Comparison of ENCODE assay signal across 8 mouse cellular contexts in the genomic region with DNA sequence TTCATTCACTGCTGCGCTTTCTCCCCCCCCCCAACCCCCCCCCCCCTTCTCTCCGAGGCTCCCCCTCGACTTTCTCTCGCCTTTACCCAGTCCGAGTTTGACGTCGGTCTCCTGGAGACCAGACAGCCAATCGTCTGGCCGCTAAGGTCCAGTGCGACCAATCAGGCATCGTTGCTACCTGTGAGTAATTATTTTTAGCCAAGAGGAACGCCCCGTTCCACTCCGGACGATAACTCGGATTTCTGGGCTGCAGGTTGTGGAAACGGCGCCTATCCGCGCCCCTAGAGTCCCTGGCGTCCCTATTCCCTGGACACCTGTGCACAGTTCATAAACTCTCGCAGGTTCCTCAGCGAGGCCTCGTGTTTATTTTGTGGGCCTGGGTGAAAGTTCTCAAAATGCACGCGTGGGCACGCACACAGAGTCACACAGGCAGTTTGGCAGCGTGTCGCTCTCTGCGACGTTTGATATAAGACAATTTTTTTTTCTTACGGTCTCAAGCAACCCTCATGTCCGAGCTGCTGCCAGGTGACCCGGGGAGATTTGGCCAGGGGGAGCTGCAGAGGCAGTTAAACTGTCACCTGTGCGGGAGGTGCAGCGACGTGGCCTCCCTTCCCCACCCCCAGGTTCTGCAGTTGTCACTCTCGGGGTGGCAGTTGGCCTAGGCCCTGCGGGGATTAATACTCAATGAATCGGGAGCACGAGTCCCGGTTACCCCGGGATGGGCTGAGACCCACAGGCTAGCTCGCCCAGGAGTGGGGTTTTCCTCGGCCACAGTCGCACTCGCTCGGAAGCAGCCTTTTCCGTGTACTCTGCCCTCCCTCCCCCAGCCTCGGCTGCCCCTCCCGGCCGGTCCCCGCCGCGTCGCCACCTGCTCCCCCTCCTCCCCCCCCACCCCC. TPM values are rescaled to one million over a fixed set of nuclear protein-coding genes. Genes with fewer than 3 reads are reported as not detected.
A peak's percentile ranks its signal among the peaks of the same experiment; 100 is the strongest.
DNase-seq lines count a peak whose midpoint lies in the region; ATAC-seq and TF ChIP-seq lines count a peak whose summit lies in the region.

No protein-coding gene starts in this region.

- H3K4me2 ChIP-seq in forebrain, embryonic 14.5 days (ENCODE audit: low read length), result peak overlapping the region; percentile 74

- H3K36me3 ChIP-seq in ES-Bruce4 (ENCODE audit: control insufficient read depth, insufficient read depth, low read length, poor library complexity, severe bottlenecking), result peaks cover 14% of the 10 kb centered on the region
- H3K36me3 ChIP-seq in forebrain, embryonic 14.5 days (ENCODE audit: control insufficient read depth, insufficient read depth, low read length), result peaks cover 12% of the 10 kb centered on the region

- H3K9ac ChIP-seq in ES-Bruce4 (ENCODE audit: low read depth, poor library complexity, severe bottlenecking), result peak overlapping the region; percentile 70
- peak overlapping the region; percentile 72 for H3K9ac ChIP-seq in forebrain, embryonic 14.5 days (ENCODE audit: low read length)

- H3K27me3 ChIP-seq in ES-Bruce4 (ENCODE audit: control insufficient read depth, insufficient read depth, low read length, poor library complexity, severe bottlenecking), result no peaks in the 10 kb centered on the region
- no peaks in the 10 kb centered on the region for H3K27me3 ChIP-seq in forebrain, embryonic 14.5 days (replicated peaks; ENCODE audit: control insufficient read depth, insufficient read depth, low read length)

- 0 out of 2 replicates have a peak, but pooled peaks have one; percentile 13 for TF ChIP-seq EP300 in ES-Bruce4 (IDR thresholded peaks at IDR 0.05; ENCODE audit: insufficient read depth, low read depth, low read length)

- ATAC-seq in cerebellum, adult (ENCODE audit: insufficient number of reproducible peaks, low FRiP score, low TSS enrichment), result peak; percentile 85
- peak; percentile 78 for ATAC-seq in forebrain, embryonic 14.5 days
- peak; percentile 70 for ATAC-seq in neutrophil, adult 5-6 weeks (ENCODE audit: extremely low read depth, insufficient number of reproducible peaks, low FRiP score, poor library complexity, severe bottlenecking)

- intact Hi-C loops in heart, postnatal 25 days (cut with DNase I), result loop anchor here (1.0 to 5.0 kb wide), 3 partner anchors 50 to 117 kb away; a partner anchor contains a TSS

- H3K4me3 ChIP-seq in ES-Bruce4 (ENCODE audit: low read depth, low read length), result peak overlapping the region; percentile 98
- H3K4me3 ChIP-seq in forebrain, embryonic 14.5 days (ENCODE audit: low read depth, low read length), result peak overlapping the region; percentile 50
- H3K4me3 ChIP-seq in lung, adult 2 months (replicated peaks; ENCODE audit: extremely low read depth, low read depth, low read length), result peak overlapping the region; percentile 76

- peak; percentile 98 for DNase-seq in forebrain, embryonic 14.5 days (ENCODE audit: low spot score)
- peak; percentile 88 for DNase-seq in heart, postnatal 25 days (ENCODE audit: low spot score)
- DNase-seq in layer of hippocampus, adult 18-20 months (ENCODE audit: low spot score in 2 of 2), result peak; percentile 84 to 95
- peak; percentile 88 for DNase-seq in lung, adult 2 months
- peak; percentile 86 to 94 for DNase-seq in thymus, adult 18-20 months

- no peaks in the 10 kb centered on the region for H3K4me1 ChIP-seq in ES-Bruce4 (ENCODE audit: control insufficient read depth, insufficient read depth, low read length)
- peaks cover 12% of the 10 kb centered on the region for H3K4me1 ChIP-seq in forebrain, embryonic 14.5 days (ENCODE audit: control insufficient read depth, insufficient read depth, low read length)
- no peaks in the 10 kb centered on the region for H3K4me1 ChIP-seq in lung, adult 2 months (ENCODE audit: control insufficient read depth, insufficient read depth, low read length)

- peak overlapping the region; percentile 83 for H3K27ac ChIP-seq in ES-Bruce4 (ENCODE audit: insufficient read depth, low read length)
- peak overlapping the region; percentile 97 for H3K27ac ChIP-seq in forebrain, embryonic 14.5 days (ENCODE audit: low read depth, low read length)

- no peak for TF ChIP-seq POLR2A in ES-Bruce4 (IDR thresholded peaks at IDR 0.05; ENCODE audit: insufficient read depth, low read length)
- peak; percentile 82; the same call in 1 of the 2 replicates for TF ChIP-seq POLR2A in lung, adult 2 months (IDR thresholded peaks at IDR 0.05; ENCODE audit: borderline replicate concordance, extremely low read depth, low read depth, low read length)

- no peak for TF ChIP-seq CTCF in ES-Bruce4 (IDR thresholded peaks at IDR 0.05; ENCODE audit: low read depth, low read length)
- TF ChIP-seq CTCF in lung, adult 2 months (IDR thresholded peaks at IDR 0.05; ENCODE audit: insufficient read depth, low read length), result no peak

- WGBS in forebrain, embryonic 14.5 days, result under 1% methylated on average over 49 of the region's 56 CpGs
- under 1% methylated on average over 49 of the region's 56 CpGs for WGBS in lung, adult 2 months

- no peaks in the 10 kb centered on the region for H3K9me3 ChIP-seq in ES-Bruce4 (replicated peaks; ENCODE audit: control insufficient read depth, insufficient read depth, low read length, poor library complexity, severe bottlenecking)
- no peaks in the 10 kb centered on the region for H3K9me3 ChIP-seq in forebrain, embryonic 14.5 days (replicated peaks; ENCODE audit: control insufficient read depth, low read length)

RNA-seq across cellular contexts. Expression of a gene that starts 0.8 kb away (rescaled TPM):
- 20.0 and 21.2 TPM in 2 replicates for polyA plus RNA-seq in ES-Bruce4 (2011; ENCODE audit: insufficient read depth, insufficient read length, low read depth, missing spikeins)
- polyA plus RNA-seq in forebrain, embryonic 14.5 days (2014; fragmentation: Nextera tagmentation; extraction: Ambion mirVana), result 32.4 and 37.5 TPM in 2 replicates
- 10 to 100 TPM; 57.2 to 60.6 TPM for total RNA-seq in heart, postnatal 25 days (2021)
- total RNA-seq in layer of hippocampus, adult 18-20 months (2021), result 10 to 100 TPM; 46.3 to 48.6 TPM
- 27.9 and 37.2 TPM in 2 replicates for polyA plus RNA-seq in lung, adult 2 months (2012; rRNA removed)
- total RNA-seq in neutrophil, adult 5-6 weeks (2017), result 32.8 and 39.6 TPM in 2 replicates

RNA-seq across cellular contexts. Expression of a gene that starts 35.4 kb away (rescaled TPM):
- polyA plus RNA-seq in ES-Bruce4 (2011; ENCODE audit: insufficient read depth, insufficient read length, low read depth, missing spikeins), result 0.16 TPM in 1 of 2 replicates, not detected in the other
- 3.7 and 4.2 TPM in 2 replicates for polyA plus RNA-seq in forebrain, embryonic 14.5 days (2014; fragmentation: Nextera tagmentation; extraction: Ambion mirVana)
- total RNA-seq in heart, postnatal 25 days (2021), result 1 to 10 TPM; 2.3 to 3.1 TPM
- total RNA-seq in layer of hippocampus, adult 18-20 months (2021), result under 1 TPM; 0.68 to 0.77 TPM
- 1.4 and 1.7 TPM in 2 replicates for polyA plus RNA-seq in lung, adult 2 months (2012; rRNA removed)
- 0.61 and 0.70 TPM in 2 replicates for total RNA-seq in neutrophil, adult 5-6 weeks (2017)

Comparison
In these comparisons a context has a peak if more than half of its experiments do, and no peak if none do; other contexts are left out.
1. Peak in every context shown above with its lines: DNase-seq, ATAC-seq, H3K4me3 ChIP-seq and H3K27ac ChIP-seq.